Mouse (Mus musculus): Measurements from ENCODE around the gene Taldo1.
A peak's percentile ranks its signal among the peaks of the same experiment; 100 is the strongest.

Gene Taldo1

GRCm38 (mm10) chr7:141391625-141392551, at the start of gene Taldo1:
TSS of gene Taldo1 (plus strand) at chr7:141392199.
- DNase-seq (ENCODE audit: low spot score): peak; percentile 97

GRCm38 (mm10) chr7:141343230-141343629, 48.8 kb upstream of the Taldo1 start:
- DNase-seq (ENCODE audit: low spot score): no peak

- DNase-seq (ENCODE audit: low spot score): no peak
These were observed 48.3 kb upstream of the Taldo1 start for GRCm38 (mm10) chr7:141343696-141344095.

- DNase-seq (ENCODE audit: low spot score): no peak
These were observed 47.2 kb upstream of the Taldo1 start for GRCm38 (mm10) chr7:141344787-141345186.

GRCm38 (mm10) chr7:141351061-141351460, 40.9 kb upstream of the Taldo1 start:
- DNase-seq (ENCODE audit: low spot score): no peak

GRCm38 (mm10) chr7:141355051-141355450, 36.9 kb upstream of the Taldo1 start:
- DNase-seq (ENCODE audit: low spot score): no peak

GRCm38 (mm10) chr7:141355626-141356326, 36.2 kb upstream of the Taldo1 start:
- DNase-seq (ENCODE audit: low spot score): no peak

- no peak for DNase-seq (ENCODE audit: low spot score)
These were observed 35.0 kb upstream of the Taldo1 start for GRCm38 (mm10) chr7:141356971-141357370.

GRCm38 (mm10) chr7:141361510-141361909, 30.5 kb upstream of the Taldo1 start:
- DNase-seq (ENCODE audit: low spot score): no peak

- DNase-seq (ENCODE audit: low spot score): peak; percentile 67
These were observed 28.8 kb upstream of the Taldo1 start for GRCm38 (mm10) chr7:141363106-141363751.

- DNase-seq (ENCODE audit: low spot score): peak; percentile 24
These were observed 28.3 kb upstream of the Taldo1 start for GRCm38 (mm10) chr7:141363752-141364125.

GRCm38 (mm10) chr7:141364349-141365048, 27.5 kb upstream of the Taldo1 start:
- DNase-seq (ENCODE audit: low spot score): peak; percentile 36

GRCm38 (mm10) chr7:141365049-141365445, 27.0 kb upstream of the Taldo1 start:
- DNase-seq (ENCODE audit: low spot score): no peak

- DNase-seq (ENCODE audit: low spot score): no peak
These were observed 24.6 kb upstream of the Taldo1 start for GRCm38 (mm10) chr7:141367358-141367757.

- no peak for DNase-seq (ENCODE audit: low spot score)
These were observed 22.1 kb upstream of the Taldo1 start for GRCm38 (mm10) chr7:141369918-141370317.

- no peak for DNase-seq (ENCODE audit: low spot score)
These were observed 19.9 kb upstream of the Taldo1 start for GRCm38 (mm10) chr7:141371942-141372595.

- no peak for DNase-seq (ENCODE audit: low spot score)
These were observed 18.4 kb upstream of the Taldo1 start for GRCm38 (mm10) chr7:141373611-141374010.

- no peak for DNase-seq (ENCODE audit: low spot score)
These were observed 17.6 kb upstream of the Taldo1 start for GRCm38 (mm10) chr7:141374399-141374798.

GRCm38 (mm10) chr7:141379584-141379983, 12.4 kb upstream of the Taldo1 start:
- no peak for DNase-seq (ENCODE audit: low spot score)

GRCm38 (mm10) chr7:141381068-141381835, 10.7 kb upstream of the Taldo1 start:
- DNase-seq (ENCODE audit: low spot score): no peak

Data from spleen, adult 12 weeks (tissue).